Mouse (Mus musculus): ENCODE data around the gene Olfr9. TPM values are rescaled to one million over a fixed set of nuclear protein-coding genes. Genes with fewer than 3 reads are reported as not detected.
A peak's percentile ranks its signal among the peaks of the same experiment; 100 is the strongest.
"Not testable (repeated sequence)": the region's sequence is repeated elsewhere in the genome, so short reads cannot be mapped to it uniquely, and the experiment has no call there.

Gene Olfr9
- not detected in 2 replicates for polyA plus RNA-seq (2015; fragmentation: Nextera tagmentation; extraction: Ambion mirVana)

DNA sequence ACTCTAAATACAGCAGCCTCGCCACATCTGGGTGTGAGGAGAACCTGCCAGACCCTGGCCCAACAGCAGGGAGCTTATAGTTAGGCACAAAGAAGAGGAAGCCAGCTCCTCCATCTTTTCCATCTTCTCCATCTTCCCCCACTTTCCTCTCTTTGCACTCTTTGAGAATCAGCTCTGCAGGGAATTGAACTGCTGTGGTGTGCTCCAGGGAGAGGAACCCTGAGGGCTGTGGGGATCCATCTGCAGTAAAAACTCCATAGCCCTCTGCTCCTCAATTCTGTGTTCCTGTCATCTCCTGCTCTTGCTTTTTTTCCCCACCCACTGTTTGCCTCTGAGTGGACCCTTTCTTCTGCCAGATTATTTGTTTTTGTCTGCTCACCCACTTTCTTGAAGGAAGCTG lies at the start of gene Olfr9:
Olfr9 (plus strand) TSS at position 301 of the 400 bp plus-strand sequence.
- H3K4me3 ChIP-seq (replicated peaks; ENCODE audit: low read depth, low read length); H3K27ac ChIP-seq; H3K9ac ChIP-seq (ENCODE audit: low read depth, low read length); H3K9me3 ChIP-seq (replicated peaks; ENCODE audit: low read length); H3K36me3 ChIP-seq (ENCODE audit: insufficient read depth, low read length); H3K4me1 ChIP-seq (replicated peaks; ENCODE audit: insufficient read depth, low read length); H3K27me3 ChIP-seq (ENCODE audit: insufficient read depth, low read length); DNase-seq (ENCODE audit: low spot score); ATAC-seq (replicated peaks; ENCODE audit: low FRiP score, low read depth); H3K4me2 ChIP-seq (ENCODE audit: low read length): not testable (repeated sequence)
- 50% methylated on average over 1 of the region's 1 CpGs for WGBS

DNA sequence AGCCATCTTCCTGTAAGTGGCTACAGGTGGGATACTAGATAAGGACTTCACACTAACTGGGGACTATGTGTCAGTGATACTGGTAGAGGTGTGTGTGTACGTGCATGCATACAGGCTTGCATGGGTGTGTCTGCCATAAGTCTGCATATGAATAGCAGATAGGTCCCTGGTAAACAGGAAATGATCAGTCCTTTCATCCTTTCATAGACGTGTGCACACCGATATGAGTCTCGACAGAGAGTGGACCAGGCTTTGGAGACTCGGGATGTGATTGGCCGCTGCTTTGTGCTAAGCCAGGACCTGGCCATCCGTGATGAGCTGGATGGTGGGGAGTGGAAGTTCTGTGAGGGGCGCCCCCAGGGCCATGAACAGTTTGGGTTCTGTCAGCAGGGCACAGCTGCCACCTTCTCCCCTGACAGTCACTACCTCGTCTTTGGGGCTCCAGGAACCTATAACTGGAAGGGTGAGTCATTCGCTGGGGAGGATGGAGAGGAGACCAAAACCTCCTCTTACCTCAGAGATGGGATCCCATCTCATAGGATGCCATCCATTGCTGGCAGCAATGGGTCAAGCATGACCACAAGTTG lies 48.7 kb upstream of the Olfr9 start:
- 84% methylated on average over 10 of the region's 10 CpGs for WGBS
- H3K4me2 ChIP-seq (ENCODE audit: low read length) = no peak overlapping the region
- H3K27ac ChIP-seq = no peak overlapping the region
- H3K9me3 ChIP-seq (replicated peaks; ENCODE audit: low read length) = no peaks in the 10 kb centered on the region
- no peaks in the 10 kb centered on the region for H3K4me1 ChIP-seq (replicated peaks; ENCODE audit: insufficient read depth, low read length)
- H3K27me3 ChIP-seq (ENCODE audit: insufficient read depth, low read length) = no peaks in the 10 kb centered on the region
- H3K36me3 ChIP-seq (ENCODE audit: insufficient read depth, low read length) = no peaks in the 10 kb centered on the region
- H3K9ac ChIP-seq (ENCODE audit: low read depth, low read length) = no peak overlapping the region
- TF ChIP-seq CTCF (IDR thresholded peaks at IDR 0.05; ENCODE audit: low read depth) = no peak
- no peak overlapping the region for H3K4me3 ChIP-seq (replicated peaks; ENCODE audit: low read depth, low read length)
- DNase-seq (ENCODE audit: low spot score) = no peak
- ATAC-seq (replicated peaks; ENCODE audit: low FRiP score, low read depth) = no peak

- WGBS = 22% methylated on average over 3 of the region's 3 CpGs
- Histone ChIP-seq H3K27ac (no peak overlapping the region), H3K9ac (ENCODE audit: low read depth, low read length) (no peak overlapping the region), H3K36me3 (ENCODE audit: insufficient read depth, low read length) (no peaks in the 10 kb centered on the region), H3K9me3 (replicated peaks; ENCODE audit: low read length) (no peaks in the 10 kb centered on the region), H3K4me2 (ENCODE audit: low read length) (no peak overlapping the region), H3K4me3 (replicated peaks; ENCODE audit: low read depth, low read length) (no peak overlapping the region), H3K4me1 (replicated peaks; ENCODE audit: insufficient read depth, low read length) (no peaks in the 10 kb centered on the region), H3K27me3 (ENCODE audit: insufficient read depth, low read length) (no peaks in the 10 kb centered on the region)
- ATAC-seq (replicated peaks; ENCODE audit: low FRiP score, low read depth) (peak; percentile 38; the same call in 1 of the 2 replicates), DNase-seq (ENCODE audit: low spot score) (peak; percentile 40)
- peak; percentile 67 for TF ChIP-seq CTCF (IDR thresholded peaks at IDR 0.05; ENCODE audit: low read depth)
Measured at GRCm38 (mm10) chr10:128945675-128946074, 43.6 kb upstream of the Olfr9 start.

DNA sequence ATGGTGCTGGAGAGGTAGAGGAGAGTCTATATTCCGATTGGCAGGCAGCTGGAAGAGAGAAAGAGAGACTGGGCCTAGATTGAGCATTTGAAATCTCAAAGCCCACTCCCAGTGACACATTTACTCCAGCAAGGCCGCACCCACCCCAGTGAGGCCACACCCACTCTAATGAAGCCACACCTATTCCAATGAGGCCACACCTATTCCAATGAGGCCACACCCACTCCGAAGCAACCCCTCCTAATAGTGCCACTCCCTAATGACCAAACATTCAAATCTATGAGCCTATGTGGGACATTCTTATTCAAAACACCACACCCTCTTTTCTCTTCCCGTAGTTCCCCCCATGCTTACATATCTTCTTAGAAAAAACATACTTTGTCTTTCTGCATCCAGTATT lies 41.7 kb upstream of the Olfr9 start:
- DNase-seq (ENCODE audit: low spot score) (no peak), ATAC-seq (replicated peaks; ENCODE audit: low FRiP score, low read depth) (no peak)
- H3K4me2 ChIP-seq (ENCODE audit: low read length) = no peak overlapping the region
- H3K27me3 ChIP-seq (ENCODE audit: insufficient read depth, low read length) = no peaks in the 10 kb centered on the region
- no peak overlapping the region for H3K9ac ChIP-seq (ENCODE audit: low read depth, low read length)
- no peak overlapping the region for H3K27ac ChIP-seq
- no peak overlapping the region for H3K4me3 ChIP-seq (replicated peaks; ENCODE audit: low read depth, low read length)
- no peaks in the 10 kb centered on the region for H3K4me1 ChIP-seq (replicated peaks; ENCODE audit: insufficient read depth, low read length)
- no peaks in the 10 kb centered on the region for H3K9me3 ChIP-seq (replicated peaks; ENCODE audit: low read length)
- TF ChIP-seq CTCF (IDR thresholded peaks at IDR 0.05; ENCODE audit: low read depth) = no peak
- no peaks in the 10 kb centered on the region for H3K36me3 ChIP-seq (ENCODE audit: insufficient read depth, low read length)
- WGBS = 91% methylated on average over 4 of the region's 4 CpGs

GRCm38 (mm10) chr10:128950208-128950887 lies 38.9 kb upstream of the Olfr9 start:
- ATAC-seq (replicated peaks; ENCODE audit: low FRiP score, low read depth) = 0 out of 2 replicates have a peak, but pooled peaks have one; percentile 40
- Histone ChIP-seq H3K4me2 (ENCODE audit: low read length) (no peak overlapping the region), H3K4me1 (replicated peaks; ENCODE audit: insufficient read depth, low read length) (no peaks in the 10 kb centered on the region), H3K4me3 (replicated peaks; ENCODE audit: low read depth, low read length) (no peak overlapping the region), H3K27me3 (ENCODE audit: insufficient read depth, low read length) (no peaks in the 10 kb centered on the region), H3K9ac (ENCODE audit: low read depth, low read length) (no peak overlapping the region), H3K27ac (no peak overlapping the region), H3K9me3 (replicated peaks; ENCODE audit: low read length) (no peaks in the 10 kb centered on the region), H3K36me3 (ENCODE audit: insufficient read depth, low read length) (no peaks in the 10 kb centered on the region)
- DNase-seq (ENCODE audit: low spot score) = no peak
- 48% methylated on average over 16 of the region's 16 CpGs for WGBS
- no peak for TF ChIP-seq CTCF (IDR thresholded peaks at IDR 0.05; ENCODE audit: low read depth)

DNA sequence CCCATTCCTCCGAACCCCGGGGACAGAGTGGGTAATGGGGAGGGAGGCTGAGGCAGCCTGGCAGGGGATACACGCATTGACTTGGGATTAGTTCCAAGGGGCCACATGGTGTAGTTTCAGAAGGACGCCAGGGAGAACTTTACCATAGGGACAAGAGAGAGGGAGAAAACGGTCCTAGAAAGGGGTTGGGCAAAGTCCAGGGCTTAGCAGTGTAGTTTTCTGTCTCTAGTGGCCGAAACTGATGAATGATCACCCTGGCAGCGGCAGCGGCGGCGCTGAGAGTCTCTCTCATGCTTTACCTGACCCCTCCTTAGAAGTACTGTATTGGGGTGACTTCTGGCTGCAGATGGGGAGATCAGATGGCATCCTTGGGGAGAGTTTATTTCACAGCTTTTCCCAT lies 30.9 kb upstream of the Olfr9 start:
- H3K9ac ChIP-seq (ENCODE audit: low read depth, low read length) = no peak overlapping the region
- whole genome bisulfite sequencing = 78% methylated on average over 10 of the region's 10 CpGs
- H3K9me3 ChIP-seq (replicated peaks; ENCODE audit: low read length) = no peaks in the 10 kb centered on the region
- H3K4me2 ChIP-seq (ENCODE audit: low read length) = no peak overlapping the region
- H3K36me3 ChIP-seq (ENCODE audit: insufficient read depth, low read length) = no peaks in the 10 kb centered on the region
- no peak overlapping the region for H3K4me3 ChIP-seq (replicated peaks; ENCODE audit: low read depth, low read length)
- 0 out of 2 replicates have a peak overlapping the region, but pooled peaks have one; percentile 11 for H3K27ac ChIP-seq
- no peaks in the 10 kb centered on the region for H3K27me3 ChIP-seq (ENCODE audit: insufficient read depth, low read length)
- H3K4me1 ChIP-seq (replicated peaks; ENCODE audit: insufficient read depth, low read length) = no peaks in the 10 kb centered on the region
- no peak for DNase-seq (ENCODE audit: low spot score)
- no peak for TF ChIP-seq CTCF (IDR thresholded peaks at IDR 0.05; ENCODE audit: low read depth)
- ATAC-seq (replicated peaks; ENCODE audit: low FRiP score, low read depth) = peak; percentile 15; the same call in 1 of the 2 replicates

Measured in kidney, postnatal 0 days (tissue).